Mouse (Mus musculus) kidney, postnatal 25 days (tissue): Measurements from ENCODE around the gene 1700018G05Rik.
"Not testable (repeated sequence)": the region's sequence is repeated elsewhere in the genome, so short reads cannot be mapped to it uniquely, and the experiment has no call there.

Source experiments
- DNase-seq, 2 experiments: peaks; one replicate each; pipeline ENCODE4 v3.0.0; 2021; ENCODE audit warnings: mixed read lengths in 2 of 2

The 1700018G05Rik gene

GRCm38 (mm10) chrX:102928072-102928471, at the start of gene 1700018G05Rik:
Gene 1700018G05Rik, plus strand, starts transcription at chrX:102928372.
- not testable (repeated sequence) for DNase-seq

- not testable (repeated sequence) for DNase-seq
Measured at GRCm38 (mm10) chrX:102908587-102908986, 19.6 kb upstream of the 1700018G05Rik start, which contains the start of the genes Dmrtc1a and 1700011M02Rik. Gene Dmrtc1a, minus strand, starts transcription at chrX:102908687. Gene 1700011M02Rik, plus strand, starts transcription at chrX:102908905.

GRCm38 (mm10) chrX:102914823-102915222, 13.3 kb upstream of the 1700018G05Rik start:
- not testable (repeated sequence) for DNase-seq

- DNase-seq, result peak in 1 of 2 experiments; percentile 31
Measured at GRCm38 (mm10) chrX:102926707-102927106, 1.5 kb upstream of the 1700018G05Rik start.

GRCm38 (mm10) chrX:102932992-102933570, 4.9 kb downstream of the 1700018G05Rik start:
- DNase-seq, result no peak

- DNase-seq, result peak in 1 of 2 experiments; percentile 9
Measured at GRCm38 (mm10) chrX:102933571-102934394, 5.6 kb downstream of the 1700018G05Rik start.

GRCm38 (mm10) chrX:102934395-102934764, 6.2 kb downstream of the 1700018G05Rik start:
- no peak for DNase-seq

GRCm38 (mm10) chrX:102936743-102937142, 8.6 kb downstream of the 1700018G05Rik start:
- DNase-seq, result no peak

GRCm38 (mm10) chrX:102950136-102950535, 22.0 kb downstream of the 1700018G05Rik start:
- not testable (repeated sequence) for DNase-seq

GRCm38 (mm10) chrX:102958917-102959316, 30.7 kb downstream of the 1700018G05Rik start:
- DNase-seq, result peak in 1 of 2 experiments; percentile 33

- no peak for DNase-seq
Measured at GRCm38 (mm10) chrX:102960581-102960980, 32.4 kb downstream of the 1700018G05Rik start.
